Mouse (Mus musculus): ENCODE measurements around the gene Alpk1. TPM values are rescaled to one million over a fixed set of nuclear protein-coding genes. Genes with fewer than 3 reads are reported as not detected.
A peak's percentile ranks its signal among the peaks of the same experiment; 100 is the strongest.
"Not testable (repeated sequence)": the region's sequence is repeated elsewhere in the genome, so short reads cannot be mapped to it uniquely, and the experiment has no call there.

Gene Alpk1
- polyA plus RNA-seq, 1 experiment from 2014 or later, result 1.2 TPM

DNA sequence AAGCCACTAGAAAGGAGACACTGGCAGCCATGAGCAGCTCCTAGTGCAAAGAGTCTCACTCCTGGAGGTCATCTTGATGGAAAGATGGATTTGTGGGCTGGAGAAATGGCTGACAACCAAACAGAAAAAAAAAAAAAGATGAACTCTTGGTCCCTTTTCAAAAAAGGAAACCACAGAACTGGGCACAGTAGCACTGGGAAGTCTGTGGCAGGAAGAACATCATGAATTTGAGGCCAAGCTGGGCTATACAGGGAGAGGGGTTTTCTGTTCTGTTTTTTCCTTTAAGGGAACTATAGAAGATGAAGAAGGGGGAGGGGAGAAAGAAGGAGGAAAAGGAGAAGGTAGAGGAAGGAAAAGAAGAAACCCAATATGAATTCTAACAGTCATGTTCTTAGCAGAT lies 6.7 kb upstream of the Alpk1 start:
- no peak for ATAC-seq (ENCODE audit: low read depth)

DNA sequence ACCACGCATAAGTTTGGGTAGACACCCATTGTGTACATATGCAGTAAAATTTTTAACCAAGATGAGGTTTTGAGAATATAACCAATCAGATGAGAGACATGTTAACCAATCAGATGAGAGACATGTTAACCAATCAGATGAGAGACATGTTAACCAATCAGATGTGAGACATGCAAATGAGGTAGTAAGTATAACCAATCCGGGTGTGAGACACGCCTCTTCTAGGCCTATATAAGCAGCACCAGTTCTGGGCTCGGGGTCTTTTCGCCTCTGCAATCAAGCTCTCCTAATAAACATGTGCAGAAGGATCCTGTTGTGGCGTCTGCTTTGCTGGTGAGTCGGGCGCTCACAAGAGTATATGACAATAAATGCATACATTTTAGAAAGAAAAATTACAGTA lies 3.4 kb upstream of the Alpk1 start:
- not testable (repeated sequence) for H3K4me3 ChIP-seq (ENCODE audit: low read depth, low read length)

More for the DNA sequence above, 6.7 kb upstream of the Alpk1 start:
- Histone ChIP-seq H3K27ac (replicated peaks; ENCODE audit: low read depth, low read length) (no peak overlapping the region), H3K4me1 (ENCODE audit: control insufficient read depth, insufficient read depth, low read length) (peaks cover 12% of the 10 kb centered on the region), H3K9ac (ENCODE audit: low read depth, low read length) (no peak overlapping the region), H3K4me2 (ENCODE audit: low read depth, low read length) (no peak overlapping the region), H3K27me3 (replicated peaks; ENCODE audit: control insufficient read depth, insufficient read depth, low read length) (peaks cover 29% of the 10 kb centered on the region), H3K9me3 (ENCODE audit: control insufficient read depth, low read length) (no peaks in the 10 kb centered on the region), H3K4me3 (ENCODE audit: low read depth, low read length) (no peak overlapping the region), H3K36me3 (ENCODE audit: control insufficient read depth, insufficient read depth, low read length) (no peaks in the 10 kb centered on the region)
- no peak for DNase-seq (ENCODE audit: low spot score)

DNA sequence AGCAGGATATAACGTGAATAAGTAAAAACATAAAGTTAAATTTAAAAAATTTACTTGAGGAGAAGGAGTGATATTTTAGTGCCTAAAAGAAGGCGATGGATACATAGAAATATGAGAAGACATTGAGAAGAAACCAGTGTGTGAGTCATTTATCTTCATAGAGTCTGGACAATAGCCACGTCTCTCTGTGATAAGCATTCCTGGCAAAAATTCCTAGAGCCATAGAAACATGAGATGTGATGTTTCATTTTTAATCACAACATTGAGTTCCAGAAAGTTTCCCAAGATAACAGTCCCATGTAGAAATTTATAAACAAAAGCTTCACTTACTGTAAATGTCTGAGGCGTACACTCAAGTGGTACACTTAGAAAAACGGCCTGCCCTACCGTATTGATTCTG lies 2.6 kb upstream of the Alpk1 start:
- 78% methylated on average over 6 of the region's 6 CpGs for WGBS
- no peak overlapping the region for H3K4me3 ChIP-seq (ENCODE audit: low read depth, low read length)
- H3K27ac ChIP-seq (replicated peaks; ENCODE audit: low read depth, low read length), result no peak overlapping the region
- H3K4me1 ChIP-seq (ENCODE audit: control insufficient read depth, insufficient read depth, low read length), result no peaks in the 10 kb centered on the region
- H3K36me3 ChIP-seq (ENCODE audit: control insufficient read depth, insufficient read depth, low read length), result no peaks in the 10 kb centered on the region
- ATAC-seq (ENCODE audit: low read depth) (no peak), DNase-seq (ENCODE audit: low spot score) (no peak)
- no peak overlapping the region for H3K9ac ChIP-seq (ENCODE audit: low read depth, low read length)
- H3K4me2 ChIP-seq (ENCODE audit: low read depth, low read length), result no peak overlapping the region
- H3K9me3 ChIP-seq (ENCODE audit: control insufficient read depth, low read length), result no peaks in the 10 kb centered on the region
- peaks cover 2% of the 10 kb centered on the region for H3K27me3 ChIP-seq (replicated peaks; ENCODE audit: control insufficient read depth, insufficient read depth, low read length)

More for the DNA sequence above, 3.4 kb upstream of the Alpk1 start:
- not testable (repeated sequence) for H3K4me2 ChIP-seq (ENCODE audit: low read depth, low read length); H3K4me1 ChIP-seq (ENCODE audit: control insufficient read depth, insufficient read depth, low read length); H3K27ac ChIP-seq (replicated peaks; ENCODE audit: low read depth, low read length); H3K27me3 ChIP-seq (replicated peaks; ENCODE audit: control insufficient read depth, insufficient read depth, low read length); H3K9ac ChIP-seq (ENCODE audit: low read depth, low read length); DNase-seq (ENCODE audit: low spot score); H3K9me3 ChIP-seq (ENCODE audit: control insufficient read depth, low read length); ATAC-seq (ENCODE audit: low read depth); H3K36me3 ChIP-seq (ENCODE audit: control insufficient read depth, insufficient read depth, low read length)
- 87% methylated on average over 8 of the region's 8 CpGs for WGBS

DNA sequence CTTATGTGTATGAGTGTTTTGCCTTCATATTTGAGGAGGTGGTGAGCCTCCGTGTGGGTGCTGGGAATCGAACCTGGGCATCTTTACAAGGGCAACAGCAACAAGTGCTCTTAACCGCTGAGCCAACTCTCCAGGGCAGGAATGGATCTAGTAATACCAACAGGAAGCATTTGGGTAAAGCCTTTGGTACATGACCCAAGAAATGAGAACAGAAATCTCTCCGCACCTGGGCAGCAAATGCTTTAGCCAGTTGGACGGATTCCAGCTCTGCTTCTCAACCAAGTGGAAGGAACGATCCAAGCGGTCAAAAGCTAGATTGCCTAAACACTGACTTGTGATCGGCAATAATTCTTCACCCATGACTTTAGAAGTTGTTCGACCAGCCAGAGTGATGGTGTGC lies 594 bp upstream of the Alpk1 start:
- no peaks in the 10 kb centered on the region for H3K27me3 ChIP-seq (replicated peaks; ENCODE audit: control insufficient read depth, insufficient read depth, low read length)
- no peak overlapping the region for H3K4me2 ChIP-seq (ENCODE audit: low read depth, low read length)
- DNase-seq (ENCODE audit: low spot score), result no peak
- no peak overlapping the region for H3K4me3 ChIP-seq (ENCODE audit: low read depth, low read length)
- no peak overlapping the region for H3K27ac ChIP-seq (replicated peaks; ENCODE audit: low read depth, low read length)
- WGBS, result 91% methylated on average over 9 of the region's 9 CpGs
- ATAC-seq (ENCODE audit: low read depth), result no peak
- H3K9ac ChIP-seq (ENCODE audit: low read depth, low read length), result no peak overlapping the region
- no peaks in the 10 kb centered on the region for H3K4me1 ChIP-seq (ENCODE audit: control insufficient read depth, insufficient read depth, low read length)
- no peaks in the 10 kb centered on the region for H3K9me3 ChIP-seq (ENCODE audit: control insufficient read depth, low read length)
- no peaks in the 10 kb centered on the region for H3K36me3 ChIP-seq (ENCODE audit: control insufficient read depth, insufficient read depth, low read length)

DNA sequence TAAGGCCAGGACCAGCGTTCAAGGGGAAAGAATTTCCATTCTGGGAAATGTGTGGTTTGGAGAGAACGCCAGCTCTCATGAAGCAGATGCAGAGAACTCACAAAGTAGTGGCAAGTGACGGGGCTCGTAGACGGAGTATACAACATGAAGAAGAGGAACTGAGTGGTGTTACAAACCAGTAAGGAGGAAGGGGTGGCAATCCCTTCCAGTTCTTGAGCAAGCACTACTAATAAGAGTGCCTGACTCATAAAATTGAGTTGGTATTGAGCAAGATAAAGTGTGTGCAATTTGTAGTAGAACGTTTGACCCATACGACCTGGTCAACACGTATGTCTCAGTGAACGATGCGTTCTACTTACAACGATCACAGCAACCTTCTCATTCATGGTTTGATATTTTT lies 11.2 kb downstream of the Alpk1 start:
- Histone ChIP-seq H3K4me3 (ENCODE audit: low read depth, low read length) (no peak overlapping the region), H3K27me3 (replicated peaks; ENCODE audit: control insufficient read depth, insufficient read depth, low read length) (no peaks in the 10 kb centered on the region), H3K9ac (ENCODE audit: low read depth, low read length) (no peak overlapping the region), H3K36me3 (ENCODE audit: control insufficient read depth, insufficient read depth, low read length) (no peaks in the 10 kb centered on the region), H3K27ac (replicated peaks; ENCODE audit: low read depth, low read length) (no peak overlapping the region), H3K4me1 (ENCODE audit: control insufficient read depth, insufficient read depth, low read length) (no peaks in the 10 kb centered on the region), H3K9me3 (ENCODE audit: control insufficient read depth, low read length) (no peaks in the 10 kb centered on the region), H3K4me2 (ENCODE audit: low read depth, low read length) (no peak overlapping the region)
- 84% methylated on average over 11 of the region's 11 CpGs for WGBS
- no peak for DNase-seq (ENCODE audit: low spot score)
- no peak for ATAC-seq (ENCODE audit: low read depth)

DNA sequence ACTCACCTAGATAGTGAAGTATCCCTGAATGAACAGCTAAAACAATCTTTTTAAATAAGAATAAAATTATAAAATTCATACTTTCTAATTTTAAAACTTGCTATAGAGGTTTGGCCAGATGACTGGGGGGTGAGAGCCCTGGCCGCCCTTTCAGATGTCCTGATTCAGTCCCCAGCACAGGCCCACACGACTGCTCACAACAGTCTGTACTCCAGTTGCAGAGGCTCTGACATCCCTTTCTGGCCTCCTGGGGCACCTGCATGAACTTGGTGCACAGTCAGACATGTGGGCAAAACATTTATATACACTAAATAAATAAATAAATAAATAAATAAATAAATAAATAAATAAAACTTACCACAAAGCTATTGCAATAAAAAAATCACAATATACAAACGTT lies 14.4 kb downstream of the Alpk1 start:
- Histone ChIP-seq H3K9ac (ENCODE audit: low read depth, low read length) (no peak overlapping the region), H3K9me3 (ENCODE audit: control insufficient read depth, low read length) (no peaks in the 10 kb centered on the region), H3K4me1 (ENCODE audit: control insufficient read depth, insufficient read depth, low read length) (no peaks in the 10 kb centered on the region), H3K4me3 (ENCODE audit: low read depth, low read length) (no peak overlapping the region), H3K27me3 (replicated peaks; ENCODE audit: control insufficient read depth, insufficient read depth, low read length) (no peaks in the 10 kb centered on the region), H3K27ac (replicated peaks; ENCODE audit: low read depth, low read length) (no peak overlapping the region), H3K36me3 (ENCODE audit: control insufficient read depth, insufficient read depth, low read length) (no peaks in the 10 kb centered on the region), H3K4me2 (ENCODE audit: low read depth, low read length) (no peak overlapping the region)
- no peak for ATAC-seq (ENCODE audit: low read depth)
- DNase-seq (ENCODE audit: low spot score), result no peak
- WGBS, result 63% methylated on average over 3 of the region's 3 CpGs

GRCm38 (mm10) chr3:127764541-127764940 lies 15.8 kb downstream of the Alpk1 start:
- no peak for DNase-seq (ENCODE audit: low spot score)
- Histone ChIP-seq H3K27ac (replicated peaks; ENCODE audit: low read depth, low read length) (no peak overlapping the region), H3K9me3 (ENCODE audit: control insufficient read depth, low read length) (no peaks in the 10 kb centered on the region), H3K27me3 (replicated peaks; ENCODE audit: control insufficient read depth, insufficient read depth, low read length) (no peaks in the 10 kb centered on the region), H3K4me2 (ENCODE audit: low read depth, low read length) (no peak overlapping the region), H3K4me1 (ENCODE audit: control insufficient read depth, insufficient read depth, low read length) (no peaks in the 10 kb centered on the region), H3K9ac (ENCODE audit: low read depth, low read length) (no peak overlapping the region), H3K4me3 (ENCODE audit: low read depth, low read length) (no peak overlapping the region), H3K36me3 (ENCODE audit: control insufficient read depth, insufficient read depth, low read length) (no peaks in the 10 kb centered on the region)
- ATAC-seq (ENCODE audit: low read depth), result no peak
- WGBS, result 55% methylated on average over 5 of the region's 5 CpGs

DNA sequence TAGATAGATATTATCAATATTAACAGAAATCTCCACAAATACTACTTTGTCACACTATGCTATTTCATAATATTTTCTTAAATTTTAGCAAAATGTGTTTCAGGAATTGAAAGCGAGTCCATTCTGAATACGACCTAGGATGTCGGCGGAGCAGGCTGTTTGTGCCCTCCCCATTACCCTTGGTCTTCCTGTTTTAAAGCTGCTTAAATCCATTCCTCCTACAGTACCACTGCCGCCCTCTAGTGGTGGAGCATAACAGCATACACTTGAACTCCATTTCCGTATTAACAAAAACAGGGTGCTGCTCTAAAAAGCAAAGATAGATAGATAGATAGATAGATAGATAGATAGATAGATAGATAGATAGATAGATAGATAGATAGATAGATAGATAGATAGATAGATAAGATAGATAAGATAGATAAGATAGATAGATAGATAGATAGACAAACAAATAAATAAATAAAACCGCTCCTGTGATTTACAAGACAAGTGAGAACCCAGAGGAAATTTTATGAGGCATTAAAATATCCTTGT lies 17.2 kb downstream of the Alpk1 start:
- Histone ChIP-seq H3K4me2 (ENCODE audit: low read depth, low read length) (no peak overlapping the region), H3K27ac (replicated peaks; ENCODE audit: low read depth, low read length) (no peak overlapping the region), H3K4me1 (ENCODE audit: control insufficient read depth, insufficient read depth, low read length) (no peaks in the 10 kb centered on the region), H3K4me3 (ENCODE audit: low read depth, low read length) (no peak overlapping the region), H3K9me3 (ENCODE audit: control insufficient read depth, low read length) (no peaks in the 10 kb centered on the region), H3K9ac (ENCODE audit: low read depth, low read length) (no peak overlapping the region), H3K27me3 (replicated peaks; ENCODE audit: control insufficient read depth, insufficient read depth, low read length) (no peaks in the 10 kb centered on the region), H3K36me3 (ENCODE audit: control insufficient read depth, insufficient read depth, low read length) (no peaks in the 10 kb centered on the region)
- 19% methylated on average over 7 of the region's 7 CpGs for WGBS
- ATAC-seq (ENCODE audit: low read depth), result peak; percentile 70; the same call in 1 of the 2 replicates
- peak; percentile 82 for DNase-seq (ENCODE audit: low spot score)

GRCm38 (mm10) chr3:127762403-127762802 lies 17.9 kb downstream of the Alpk1 start:
- H3K9me3 ChIP-seq (ENCODE audit: control insufficient read depth, low read length), result no peaks in the 10 kb centered on the region
- H3K9ac ChIP-seq (ENCODE audit: low read depth, low read length), result no peak overlapping the region; the same call in 1 of the 2 replicates
- DNase-seq (ENCODE audit: low spot score) (no peak), ATAC-seq (ENCODE audit: low read depth) (no peak)
- no peaks in the 10 kb centered on the region for H3K4me1 ChIP-seq (ENCODE audit: control insufficient read depth, insufficient read depth, low read length)
- 62% methylated on average over 8 of the region's 8 CpGs for WGBS
- H3K27ac ChIP-seq (replicated peaks; ENCODE audit: low read depth, low read length), result no peak overlapping the region
- H3K27me3 ChIP-seq (replicated peaks; ENCODE audit: control insufficient read depth, insufficient read depth, low read length), result 0 out of 2 replicates have a peak, but pooled peaks cover 2% of the 10 kb centered on the region
- no peak overlapping the region for H3K4me3 ChIP-seq (ENCODE audit: low read depth, low read length)
- no peaks in the 10 kb centered on the region for H3K36me3 ChIP-seq (ENCODE audit: control insufficient read depth, insufficient read depth, low read length)
- H3K4me2 ChIP-seq (ENCODE audit: low read depth, low read length), result no peak overlapping the region

Measured in embryonic facial prominence, embryonic 14.5 days (tissue).